Mouse (Mus musculus) forebrain, embryonic 14.5 days (tissue): ENCODE results near the gene Sco1. TPM values are rescaled to one million over a fixed set of nuclear protein-coding genes. Genes with fewer than 3 reads are reported as not detected.

ENCODE experiments used
- ATAC-seq: fragments of 200-750 bp; cut with Nextera tagmentation; 2 replicates; pipeline ENCODE4 v1.8.0; 2017; ENCODE audit warnings: mild to moderate bottlenecking, moderate library complexity
- DNase-seq: peaks from one replicate; pipeline ENCODE4 v3.0.0-alpha.2; 2015; ENCODE audit warnings: low spot score
- H3K27ac ChIP-seq: fragments of 300-500 bp; sonication (generic); 2 replicates; pipeline ENCODE4 v1.5.1; 2014; ENCODE audit warnings: low read depth, mild to moderate bottlenecking, control low read depth, low read length, moderate library complexity
- H3K27me3 ChIP-seq: fragments of 300-500 bp; sonication (generic); replicated peaks from 2 replicates; pipeline ENCODE4 v1.6.1; 2014; ENCODE audit warnings: low read length, control low read depth, mixed read lengths; ENCODE audit not compliant: control insufficient read depth, insufficient read depth
- H3K36me3 ChIP-seq: fragments of 300-500 bp; sonication (generic); 2 replicates; pipeline ENCODE4 v1.6.1; 2014; ENCODE audit warnings: low read length, control low read depth; ENCODE audit not compliant: control insufficient read depth, insufficient read depth
- H3K4me1 ChIP-seq: fragments of 300-500 bp; sonication (generic); 2 replicates; pipeline ENCODE4 v1.6.1; 2014; ENCODE audit warnings: antibody characterized with exemption, low read length, control low read depth; ENCODE audit not compliant: control insufficient read depth, insufficient read depth
- H3K4me2 ChIP-seq: fragments of 300-500 bp; sonication (generic); 2 replicates; pipeline ENCODE4 v1.6.1; 2014; ENCODE audit warnings: mild to moderate bottlenecking, control low read depth, low read length
- H3K4me3 ChIP-seq: fragments of 300-500 bp; sonication (generic); 2 replicates; pipeline ENCODE4 v1.5.1; 2014; ENCODE audit warnings: low read depth, low read length, control low read depth
- H3K9ac ChIP-seq: fragments of 300-500 bp; sonication (generic); 2 replicates; pipeline ENCODE4 v1.6.1; 2014; ENCODE audit warnings: mild to moderate bottlenecking, low read length, control low read depth, moderate library complexity
- H3K9me3 ChIP-seq: fragments of 300-500 bp; sonication (generic); replicated peaks from 2 replicates; pipeline ENCODE4 v1.6.1; 2016; ENCODE audit warnings: low read length, control low read depth, mixed read lengths; ENCODE audit not compliant: control insufficient read depth
- WGBS: fragments of 180-500 bp; shearing (Covaris S2); extraction: QIAGEN DNeasy Blood & Tissue Kit; methylation state at CpG from one replicate; pipeline ENCODE4 v1.1.7; 2014; 5-methylcytosine and 5-hydroxymethylcytosine counted together
- polyA plus RNA-seq: library from polyadenylated mRNA; unstranded; fragments of >200 nt; fragmentation: Nextera tagmentation; extraction: Ambion mirVana; gene quantifications from 2 replicates; pipeline ENCODE4 v1.2.1, GENCODE M21; 2014

The Sco1 gene
- polyA plus RNA-seq, 1 experiment from 2014 or later = 9.3 TPM

GRCm38 (mm10) chr11:67036229-67036628 lies 16.2 kb upstream of the Sco1 start:
- Histone ChIP-seq H3K27me3 (no peaks in the 10 kb centered on the region), H3K36me3 (peaks cover 43% of the 10 kb centered on the region), H3K9ac (no peak overlapping the region), H3K27ac (no peak overlapping the region), H3K9me3 (no peaks in the 10 kb centered on the region), H3K4me3 (no peak overlapping the region), H3K4me1 (no peaks in the 10 kb centered on the region), H3K4me2 (no peak overlapping the region)
- 96% methylated on average over 6 of the region's 6 CpGs for WGBS
- no peak for DNase-seq
- ATAC-seq = no peak

GRCm38 (mm10) chr11:67036892-67037291 lies 15.6 kb upstream of the Sco1 start:
- Histone ChIP-seq H3K4me3 (no peak overlapping the region), H3K27me3 (no peaks in the 10 kb centered on the region), H3K27ac (no peak overlapping the region), H3K4me1 (no peaks in the 10 kb centered on the region), H3K9me3 (no peaks in the 10 kb centered on the region), H3K36me3 (peaks cover 50% of the 10 kb centered on the region), H3K9ac (no peak overlapping the region), H3K4me2 (no peak overlapping the region)
- DNase-seq (no peak), ATAC-seq (no peak)
- WGBS = 96% methylated on average over 9 of the region's 9 CpGs

GRCm38 (mm10) chr11:67039799-67040198 lies 12.7 kb upstream of the Sco1 start:
- no peaks in the 10 kb centered on the region for H3K4me1 ChIP-seq
- H3K9ac ChIP-seq = no peak overlapping the region
- no peaks in the 10 kb centered on the region for H3K9me3 ChIP-seq
- no peak for DNase-seq
- ATAC-seq = no peak
- H3K36me3 ChIP-seq = peaks cover 50% of the 10 kb centered on the region
- no peaks in the 10 kb centered on the region for H3K27me3 ChIP-seq
- 93% methylated on average over 3 of the region's 3 CpGs for WGBS
- no peak overlapping the region for H3K4me3 ChIP-seq
- no peak overlapping the region for H3K27ac ChIP-seq
- no peak overlapping the region for H3K4me2 ChIP-seq

GRCm38 (mm10) chr11:67040483-67040882 lies 12.0 kb upstream of the Sco1 start:
- H3K4me2 ChIP-seq = no peak overlapping the region
- no peak for DNase-seq
- no peak overlapping the region for H3K9ac ChIP-seq
- H3K4me1 ChIP-seq = no peaks in the 10 kb centered on the region
- H3K4me3 ChIP-seq = no peak overlapping the region
- H3K27ac ChIP-seq = no peak overlapping the region
- ATAC-seq = no peak
- WGBS = 95% methylated on average over 6 of the region's 6 CpGs
- H3K27me3 ChIP-seq = no peaks in the 10 kb centered on the region
- peaks cover 56% of the 10 kb centered on the region for H3K36me3 ChIP-seq
- H3K9me3 ChIP-seq = no peaks in the 10 kb centered on the region

GRCm38 (mm10) chr11:67043007-67043406 lies 9.5 kb upstream of the Sco1 start:
- H3K27me3 ChIP-seq = no peaks in the 10 kb centered on the region
- no peak for ATAC-seq
- H3K4me1 ChIP-seq = no peaks in the 10 kb centered on the region
- no peak overlapping the region for H3K27ac ChIP-seq
- no peak overlapping the region for H3K4me2 ChIP-seq
- H3K36me3 ChIP-seq = peaks cover 52% of the 10 kb centered on the region
- WGBS = 29% methylated on average over 8 of the region's 8 CpGs
- H3K9ac ChIP-seq = no peak overlapping the region
- no peaks in the 10 kb centered on the region for H3K9me3 ChIP-seq
- DNase-seq = no peak
- H3K4me3 ChIP-seq = no peak overlapping the region

- Histone ChIP-seq H3K9me3 (no peaks in the 10 kb centered on the region), H3K27me3 (no peaks in the 10 kb centered on the region), H3K4me2 (no peak overlapping the region), H3K27ac (no peak overlapping the region), H3K9ac (no peak overlapping the region), H3K4me3 (no peak overlapping the region), H3K36me3 (peaks cover 36% of the 10 kb centered on the region), H3K4me1 (no peaks in the 10 kb centered on the region)
- ATAC-seq = no peak
- DNase-seq = no peak
- whole genome bisulfite sequencing = 91% methylated on average over 6 of the region's 6 CpGs
Measured at GRCm38 (mm10) chr11:67044959-67045358, 7.5 kb upstream of the Sco1 start.

GRCm38 (mm10) chr11:67047199-67047598 lies 5.3 kb upstream of the Sco1 start:
- peaks cover 17% of the 10 kb centered on the region for H3K36me3 ChIP-seq
- no peak overlapping the region for H3K4me2 ChIP-seq
- H3K27ac ChIP-seq = no peak overlapping the region
- H3K4me3 ChIP-seq = no peak overlapping the region
- no peak overlapping the region for H3K9ac ChIP-seq
- no peaks in the 10 kb centered on the region for H3K27me3 ChIP-seq
- ATAC-seq = no peak
- DNase-seq = no peak
- 93% methylated on average over 5 of the region's 5 CpGs for WGBS
- peaks cover 4% of the 10 kb centered on the region; the same call in 1 of the 2 replicates for H3K4me1 ChIP-seq
- H3K9me3 ChIP-seq = no peaks in the 10 kb centered on the region

- ATAC-seq (no peak), DNase-seq (no peak)
- Histone ChIP-seq H3K9me3 (no peaks in the 10 kb centered on the region), H3K4me1 (peaks cover 8% of the 10 kb centered on the region; the same call in 1 of the 2 replicates), H3K27ac (no peak overlapping the region), H3K9ac (no peak overlapping the region), H3K4me2 (no peak overlapping the region), H3K36me3 (peaks cover 17% of the 10 kb centered on the region), H3K4me3 (no peak overlapping the region), H3K27me3 (no peaks in the 10 kb centered on the region)
- WGBS = 89% methylated on average over 8 of the region's 8 CpGs
Measured at GRCm38 (mm10) chr11:67048496-67048895, 4.0 kb upstream of the Sco1 start.

- H3K4me3 ChIP-seq = no peak overlapping the region
- WGBS = 85% methylated on average over 3 of the region's 3 CpGs
Measured at GRCm38 (mm10) chr11:67049256-67049655, 3.2 kb upstream of the Sco1 start.

More at GRCm38 (mm10) chr11:67049256-67049655, 3.2 kb upstream of the Sco1 start:
- no peaks in the 10 kb centered on the region for H3K9me3 ChIP-seq
- H3K36me3 ChIP-seq = peaks cover 17% of the 10 kb centered on the region
- no peak overlapping the region for H3K27ac ChIP-seq
- no peak overlapping the region for H3K9ac ChIP-seq
- peaks cover 9% of the 10 kb centered on the region; the same call in 1 of the 2 replicates for H3K4me1 ChIP-seq
- DNase-seq = no peak
- H3K27me3 ChIP-seq = no peaks in the 10 kb centered on the region
- no peak overlapping the region for H3K4me2 ChIP-seq
- ATAC-seq = no peak
